Mouse (Mus musculus) layer of hippocampus, adult 8-10 months (tissue): ENCODE measurements around the gene Mbnl2. TPM values are rescaled to one million over a fixed set of nuclear protein-coding genes. Genes with fewer than 3 reads are reported as not detected.

Experiments used
- DNase-seq, 2 experiments: peaks; one replicate each; pipeline ENCODE4 v3.0.0; 2022; ENCODE audit warnings: low spot score in 2 of 2
- total RNA-seq, 4 experiments: library from RNA; stranded (reverse); gene quantifications; 2 replicates each; pipeline ENCODE4 v1.2.4; 2022

Mbnl2 gene
- total RNA-seq, 4 experiments from 2014 or later, result 203 to 270 (median 247) TPM

GRCm38 (mm10) chr14:120480927-120481326, 205.5 kb downstream of the Mbnl2 start:
- no peak for DNase-seq

Other genes with a start within 250 kb of the Mbnl2 start
- gene Oxgr1, start 233.2 kb upstream of the Mbnl2 start, total RNA-seq, result under 1 TPM in 1 of 4 experiments, not detected in 3; 0.09 TPM
- gene Rap2a, start 202.8 kb downstream of the Mbnl2 start, total RNA-seq, result 10 to 100 TPM; 67.6 to 82.7 (median 71.8) TPM